Mouse (Mus musculus) heart, adult 9 months (tissue): Measurements from ENCODE around the gene Cmtm1.
"Not testable (repeated sequence)": the region's sequence is repeated elsewhere in the genome, so short reads cannot be mapped to it uniquely, and the experiment has no call there.

Experiments used
- DNase-seq, 2 experiments: peaks; one replicate each; pipeline ENCODE4 v3.0.0; 2022; ENCODE audit warnings: low spot score in 2 of 2

Gene Cmtm1

GRCm38 (mm10) chr8:104321267-104321666 lies 11.3 kb upstream of the Cmtm1 start, which contains the start of gene Gm11020:
Gm11020 (plus strand) TSS chr8:104321567.
- not testable (repeated sequence) for DNase-seq

- peak in 1 of 2 experiments; percentile 18 for DNase-seq
These were observed 3.4 kb upstream of the Cmtm1 start for GRCm38 (mm10) chr8:104313311-104313710.

GRCm38 (mm10) chr8:104312023-104312422 lies 2.1 kb upstream of the Cmtm1 start:
- DNase-seq = not testable (repeated sequence)

- not testable (repeated sequence) for DNase-seq
These were observed 1.6 kb downstream of the Cmtm1 start for GRCm38 (mm10) chr8:104308341-104308740.

- DNase-seq = no peak
These were observed 5.0 kb downstream of the Cmtm1 start for GRCm38 (mm10) chr8:104304962-104305361.

- DNase-seq = not testable (repeated sequence)
These were observed 7.4 kb downstream of the Cmtm1 start for GRCm38 (mm10) chr8:104302536-104302935.

- peak; percentile 10 to 27 for DNase-seq
These were observed 8.4 kb downstream of the Cmtm1 start for GRCm38 (mm10) chr8:104301577-104301976.

- DNase-seq = no peak
These were observed 15.5 kb downstream of the Cmtm1 start for GRCm38 (mm10) chr8:104294396-104294795.

GRCm38 (mm10) chr8:104293081-104293480 lies 16.9 kb downstream of the Cmtm1 start, which contains the start of gene Cmtm2a:
Cmtm2a (minus strand) TSS chr8:104293181.
- not testable (repeated sequence) for DNase-seq

- no peak for DNase-seq
These were observed 41.0 kb downstream of the Cmtm1 start for GRCm38 (mm10) chr8:104268937-104269440.

- no peak for DNase-seq
These were observed 41.6 kb downstream of the Cmtm1 start for GRCm38 (mm10) chr8:104268368-104268767.

- DNase-seq = not testable (repeated sequence)
These were observed 45.5 kb downstream of the Cmtm1 start for GRCm38 (mm10) chr8:104264271-104264935.

GRCm38 (mm10) chr8:104261802-104262201 lies 48.1 kb downstream of the Cmtm1 start:
- DNase-seq = not testable (repeated sequence)

- DNase-seq = no peak
These were observed 56.9 kb downstream of the Cmtm1 start for GRCm38 (mm10) chr8:104253016-104253415.

- DNase-seq = no peak
These were observed 58.5 kb downstream of the Cmtm1 start for GRCm38 (mm10) chr8:104251461-104251860.

- DNase-seq = peak; percentile 78 to 86
These were observed 59.2 kb downstream of the Cmtm1 start, which contains the start of gene Cklf for GRCm38 (mm10) chr8:104250439-104251367. Cklf (plus strand) TSS chr8:104250861.

- no peak for DNase-seq
These were observed 60.4 kb downstream of the Cmtm1 start for GRCm38 (mm10) chr8:104249442-104249996.

- DNase-seq = peak; percentile 75 to 82
These were observed 61.7 kb downstream of the Cmtm1 start, which contains the start of gene Tk2 for GRCm38 (mm10) chr8:104248276-104248675. Tk2 (minus strand) TSS chr8:104248558.

GRCm38 (mm10) chr8:104247908-104248275 lies 62.1 kb downstream of the Cmtm1 start:
- peak in 1 of 2 experiments; percentile 14 for DNase-seq

- DNase-seq = peak; percentile 19 to 64
These were observed 62.7 kb downstream of the Cmtm1 start for GRCm38 (mm10) chr8:104247054-104247907.

GRCm38 (mm10) chr8:104246621-104247020 lies 63.3 kb downstream of the Cmtm1 start:
- no peak for DNase-seq
